In genomic region chr15:78194320-78194719, GRCm38 (mm10) we compare ENCODE assay signal across 28 mouse cellular contexts. TPM values are rescaled to one million over a fixed set of nuclear protein-coding genes. Genes with fewer than 3 reads are reported as not detected.
"Had no signal": no experiment of that assay in that cellular context is flagged by ENCODE, and none has a peak within 500 bp of the region (broad histone marks: within the 10 kb centered on the region; RNA-seq: fewer than 3 reads in every experiment).

No protein-coding gene starts in this region.

- H3K9me3 ChIP-seq: heart, embryonic 13.5 days; heart, embryonic 15.5 days; hindbrain, embryonic 13.5 days; hindbrain, embryonic 15.5 days; kidney, embryonic 15.5 days; limb, embryonic 13.5 days; limb, embryonic 15.5 days; liver, embryonic 12.5 days had no signal

- H3K36me3 ChIP-seq: heart, embryonic 13.5 days; heart, embryonic 15.5 days; hindbrain, embryonic 13.5 days; hindbrain, embryonic 15.5 days; kidney, embryonic 15.5 days; limb, embryonic 13.5 days; limb, embryonic 15.5 days; liver, embryonic 12.5 days had no signal

- H3K4me3 ChIP-seq: heart, embryonic 13.5 days; heart, embryonic 15.5 days; hindbrain, embryonic 13.5 days; hindbrain, embryonic 15.5 days; kidney, embryonic 15.5 days; left cerebral cortex, adult 2 months; limb, embryonic 13.5 days; limb, embryonic 15.5 days; liver, embryonic 12.5 days had no signal

- H3K27ac ChIP-seq: heart, embryonic 13.5 days; heart, embryonic 15.5 days; hindbrain, embryonic 13.5 days; hindbrain, embryonic 15.5 days; hindbrain, postnatal 0 days; kidney, embryonic 15.5 days; kidney, postnatal 0 days; left cerebral cortex, adult 2 months; limb, embryonic 13.5 days; limb, embryonic 15.5 days; liver, embryonic 12.5 days; liver, embryonic 14.5 days had no signal

- H3K27me3 ChIP-seq: hindbrain, embryonic 15.5 days; kidney, embryonic 15.5 days; limb, embryonic 13.5 days; limb, embryonic 15.5 days; liver, embryonic 12.5 days had no signal

- DNase-seq: heart, adult 18-20 months; heart, postnatal 14 days; heart, postnatal 36 days; kidney, adult 11 months; kidney, adult 2 months; kidney, adult 9 months; kidney, postnatal 14 days; kidney, postnatal 36 days; layer of hippocampus, adult 9-11 months; layer of hippocampus, postnatal 36 days had no signal

- ATAC-seq: hindbrain, postnatal 0 days; intestine, embryonic 16.5 days; liver, embryonic 12.5 days had no signal

- H3K4me1 ChIP-seq: hindbrain, embryonic 13.5 days; hindbrain, embryonic 15.5 days; kidney, embryonic 15.5 days; limb, embryonic 13.5 days; limb, embryonic 15.5 days; liver, embryonic 12.5 days had no signal

RNA-seq across cellular contexts. Expression of gene Pvalb, which starts 11.9 kb away (rescaled TPM):
- total RNA-seq: granulocyte monocyte progenitor cell, adult 5-6 weeks; hematopoietic stem cell, adult 5-6 weeks had no signal
- polyA plus RNA-seq: intestine, embryonic 14.5 days; intestine, embryonic 16.5 days; kidney, embryonic 15.5 days; liver, adult 2 months; liver, embryonic 12.5 days; liver, embryonic 14.5 days; liver, embryonic 16.5 days had no signal
